ENCODE assay signal across 8 mouse cellular contexts in genomic region chr8:70282603-70283135, GRCm38 (mm10). TPM values are rescaled to one million over a fixed set of nuclear protein-coding genes. Genes with fewer than 3 reads are reported as not detected.
DNase-seq lines count a peak whose midpoint lies in the region; ATAC-seq lines count a peak whose summit lies in the region.

Homer3 (plus strand) TSS chr8:70282827.

- DNase-seq in Muller cell, postnatal 12 days (ENCODE audit: inconsistent ontology term): peak; percentile 96
- DNase-seq in cerebellum, postnatal 10 days: peak; percentile 91 to 93
- peak; percentile 65 to 69 for DNase-seq in frontal cortex, postnatal 14 days (ENCODE audit: low spot score in 2 of 2)
- DNase-seq in layer of hippocampus, postnatal 25 days (ENCODE audit: extremely low spot score in 1 of 2, low spot score in 1 of 2): peak; percentile 79 to 80
- DNase-seq in lung, postnatal 25 days (ENCODE audit: low spot score): peak; percentile 95
- peak; percentile 91 for DNase-seq in retina, embryonic 14.5 days (ENCODE audit: low spot score)
- DNase-seq in thymus, postnatal 4 days: peak; percentile 96

- peak; percentile 81 for ATAC-seq in hindbrain, embryonic 13.5 days (ENCODE audit: low FRiP score)

- peak within 1 kb of the TSS; percentile 74 for H3K4me2 ChIP-seq in hindbrain, embryonic 13.5 days

- H3K27ac ChIP-seq in hindbrain, embryonic 13.5 days: peak within 1 kb of the TSS; percentile 55

- peaks cover 36% of the 10 kb centered on the region for H3K4me1 ChIP-seq in hindbrain, embryonic 13.5 days (replicated peaks)

- WGBS in hindbrain, embryonic 13.5 days: under 1% methylated on average over 34 of the region's 36 CpGs

- H3K4me3 ChIP-seq in hindbrain, embryonic 13.5 days: peak within 1 kb of the TSS; percentile 75

- H3K36me3 ChIP-seq in hindbrain, embryonic 13.5 days: peaks cover 29% of the 10 kb centered on the region

- H3K27me3 ChIP-seq in hindbrain, embryonic 13.5 days: 0 out of 2 replicates have a peak, but pooled peaks cover 4% of the 10 kb centered on the region

- H3K9ac ChIP-seq in hindbrain, embryonic 13.5 days: peak within 1 kb of the TSS; percentile 94

- H3K9me3 ChIP-seq in hindbrain, embryonic 13.5 days: no peaks in the 10 kb centered on the region

RNA-seq across cellular contexts. Expression of gene Homer3, which starts in this region (rescaled TPM):
- polyA plus RNA-seq in hindbrain, embryonic 13.5 days (2015; fragmentation: Nextera tagmentation; extraction: Ambion mirVana): 47.0 TPM in 2 replicates
- 10 to 100 TPM; 84.4 to 86.0 TPM for total RNA-seq in layer of hippocampus, postnatal 25 days (2021)

Comparison
In these comparisons a context has a peak if more than half of its experiments do, and no peak if none do; other contexts are left out.
1. Peak in every context shown above with its lines: DNase-seq, ATAC-seq, H3K4me3 ChIP-seq and H3K27ac ChIP-seq.